Mouse (Mus musculus): ENCODE data around the gene Spaca7.
A peak's percentile ranks its signal among the peaks of the same experiment; 100 is the strongest.

Gene Spaca7

GRCm38 (mm10) chr8:12572814-12573534 lies at the start of gene Spaca7:
Gene Spaca7, plus strand, starts transcription at chr8:12573029.
- no peak for DNase-seq (ENCODE audit: low read depth, low spot score)

- peak; percentile 58 for DNase-seq (ENCODE audit: low read depth, low spot score)
Measured at GRCm38 (mm10) chr8:12524279-12524678, 48.5 kb upstream of the Spaca7 start.

GRCm38 (mm10) chr8:12528659-12529058 lies 44.2 kb upstream of the Spaca7 start:
- DNase-seq (ENCODE audit: low read depth, low spot score) = peak; percentile 69

GRCm38 (mm10) chr8:12535617-12536016 lies 37.2 kb upstream of the Spaca7 start:
- DNase-seq (ENCODE audit: low read depth, low spot score) = no peak

- DNase-seq (ENCODE audit: low read depth, low spot score) = peak; percentile 21
Measured at GRCm38 (mm10) chr8:12536306-12536705, 36.5 kb upstream of the Spaca7 start.

GRCm38 (mm10) chr8:12545236-12545635 lies 27.6 kb upstream of the Spaca7 start:
- peak; percentile 77 for DNase-seq (ENCODE audit: low read depth, low spot score)

- DNase-seq (ENCODE audit: low read depth, low spot score) = peak; percentile 95
Measured at GRCm38 (mm10) chr8:12545671-12546070, 27.2 kb upstream of the Spaca7 start.

- DNase-seq (ENCODE audit: low read depth, low spot score) = peak; percentile 75
Measured at GRCm38 (mm10) chr8:12547466-12548220, 25.2 kb upstream of the Spaca7 start.

GRCm38 (mm10) chr8:12548255-12548654 lies 24.6 kb upstream of the Spaca7 start:
- DNase-seq (ENCODE audit: low read depth, low spot score) = peak; percentile 39

GRCm38 (mm10) chr8:12548680-12549079 lies 24.1 kb upstream of the Spaca7 start:
- peak; percentile 19 for DNase-seq (ENCODE audit: low read depth, low spot score)

GRCm38 (mm10) chr8:12555515-12556145 lies 17.2 kb upstream of the Spaca7 start:
- peak; percentile 52 for DNase-seq (ENCODE audit: low read depth, low spot score)

GRCm38 (mm10) chr8:12558786-12559185 lies 14.0 kb upstream of the Spaca7 start:
- no peak for DNase-seq (ENCODE audit: low read depth, low spot score)

- peak; percentile 82 for DNase-seq (ENCODE audit: low read depth, low spot score)
Measured at GRCm38 (mm10) chr8:12561403-12561960, 11.3 kb upstream of the Spaca7 start.

GRCm38 (mm10) chr8:12564307-12564706 lies 8.5 kb upstream of the Spaca7 start:
- DNase-seq (ENCODE audit: low read depth, low spot score) = peak; percentile 82

GRCm38 (mm10) chr8:12565488-12565887 lies 7.3 kb upstream of the Spaca7 start:
- DNase-seq (ENCODE audit: low read depth, low spot score) = no peak

- no peak for DNase-seq (ENCODE audit: low read depth, low spot score)
Measured at GRCm38 (mm10) chr8:12566509-12566908, 6.3 kb upstream of the Spaca7 start.

- no peak for DNase-seq (ENCODE audit: low read depth, low spot score)
Measured at GRCm38 (mm10) chr8:12576003-12576402, 3.2 kb downstream of the Spaca7 start.

GRCm38 (mm10) chr8:12576739-12577138 lies 3.9 kb downstream of the Spaca7 start:
- no peak for DNase-seq (ENCODE audit: low read depth, low spot score)

GRCm38 (mm10) chr8:12579339-12579999 lies 6.6 kb downstream of the Spaca7 start:
- peak; percentile 39 for DNase-seq (ENCODE audit: low read depth, low spot score)

GRCm38 (mm10) chr8:12583785-12584184 lies 11.0 kb downstream of the Spaca7 start:
- no peak for DNase-seq (ENCODE audit: low read depth, low spot score)

- DNase-seq (ENCODE audit: low read depth, low spot score) = peak; percentile 69
Measured at GRCm38 (mm10) chr8:12607223-12607622, 34.4 kb downstream of the Spaca7 start.

- DNase-seq (ENCODE audit: low read depth, low spot score) = no peak
Measured at GRCm38 (mm10) chr8:12608810-12609209, 36.0 kb downstream of the Spaca7 start.
